Mouse (Mus musculus) heart, adult 2 months (tissue): ENCODE data around the gene Lhx2. TPM values are rescaled to one million over a fixed set of nuclear protein-coding genes. Genes with fewer than 3 reads are reported as not detected.

ENCODE experiments used
- DNase-seq, 2 experiments: peaks; one replicate each; pipeline ENCODE4 v3.0.0; 2021
- H3K27ac ChIP-seq: fragments of 200-600 bp; 2 replicates; pipeline ENCODE4 v1.8.1; 2022
- H3K27me3 ChIP-seq: fragments of 200-500 bp; 2 replicates; pipeline ENCODE4 v1.6.1; 2012; ENCODE audit warnings: mild to moderate bottlenecking, low read length, inconsistent platforms, mixed read lengths; ENCODE audit not compliant: control insufficient read depth, insufficient read depth
- H3K36me3 ChIP-seq: fragments of 200-500 bp; 2 replicates; pipeline ENCODE4 v1.6.1; 2012; ENCODE audit warnings: low read length, inconsistent platforms; ENCODE audit not compliant: control insufficient read depth, insufficient read depth
- H3K4me1 ChIP-seq: fragments of 200-500 bp; 2 replicates; pipeline ENCODE4 v1.6.1; 2011; ENCODE audit warnings: low read length; ENCODE audit not compliant: control insufficient read depth, insufficient read depth
- H3K4me3 ChIP-seq: fragments of 200-600 bp; 2 replicates; pipeline ENCODE4 v1.8.1; 2022
- H3K79me2 ChIP-seq: fragments of 200-500 bp; replicated peaks from 2 replicates; pipeline ENCODE4 v1.6.1; 2012; ENCODE audit warnings: mild to moderate bottlenecking, inconsistent platforms, low read length, moderate library complexity, mixed read lengths; ENCODE audit not compliant: control insufficient read depth, insufficient read depth
- H3K9ac ChIP-seq: fragments of 200-500 bp; 2 replicates; pipeline ENCODE4 v1.6.1; 2012; ENCODE audit warnings: low read depth, mild to moderate bottlenecking, control low read depth, inconsistent platforms, low read length, mixed read lengths
- CTCF ChIP-seq: fragments of 200-600 bp; IDR thresholded peaks from 2 replicates; pipeline ENCODE4 v1.8.1; 2022; ENCODE audit warnings: antibody characterized with exemption, mild to moderate bottlenecking, moderate library complexity
- EP300 ChIP-seq: fragments of 200-500 bp; IDR thresholded peaks from 2 replicates; pipeline ENCODE4 v1.6.1; 2011; ENCODE audit warnings: low read depth, low read length, control low read depth; ENCODE audit not compliant: insufficient read depth
- POLR2A ChIP-seq: fragments of 200-500 bp; IDR thresholded peaks from 2 replicates; pipeline ENCODE4 v1.6.1; 2011; ENCODE audit warnings: mild to moderate bottlenecking, low read depth, low read length, control low read depth; ENCODE audit not compliant: insufficient read depth
- WGBS: fragments of 180-500 bp; shearing (Covaris S2); methylation state at CpG from one replicate; pipeline ENCODE4 v1.1.7; 2018; 5-methylcytosine and 5-hydroxymethylcytosine counted together
- intact Hi-C: fragments of 180-260 bp; cut with DNase I; formaldehyde crosslinking; loops from one replicate; pipeline ENCODE4 v1.15.1; 2025
- polyA plus RNA-seq: library from polyadenylated mRNA; depleted of rRNA; stranded (reverse); fragments of >200 nt; gene quantifications from 2 replicates; pipeline ENCODE4 v1.2.3, GENCODE M21; 2012
- total RNA-seq, 2 experiments: library from RNA; stranded (reverse); gene quantifications; 2 replicates each; pipeline ENCODE4 v1.2.3; 2021

The Lhx2 gene
- total and polyA plus RNA-seq, 3 experiments, result not detected

- no peak for TF ChIP-seq EP300
- TF ChIP-seq CTCF, result no peak
- TF ChIP-seq POLR2A, result no peak
- 37% methylated on average over 3 of the region's 3 CpGs for WGBS
- Histone ChIP-seq H3K4me1 (no peaks in the 10 kb centered on the region), H3K4me3 (no peak overlapping the region), H3K27me3 (no peaks in the 10 kb centered on the region), H3K36me3 (no peaks in the 10 kb centered on the region), H3K79me2 (no peaks in the 10 kb centered on the region), H3K27ac (no peak overlapping the region), H3K9ac (no peak overlapping the region)
- intact Hi-C loops, result no loop called here
- DNase-seq, result no peak
Observed at GRCm38 (mm10) chr2:38313399-38313798, 25.7 kb upstream of the Lhx2 start.

GRCm38 (mm10) chr2:38319086-38319485 is 20.0 kb upstream of the Lhx2 start:
- no peaks in the 10 kb centered on the region for H3K79me2 ChIP-seq
- no peak overlapping the region for H3K9ac ChIP-seq
- no peak for DNase-seq
- no peak for TF ChIP-seq CTCF
- TF ChIP-seq EP300, result no peak
- no peak for TF ChIP-seq POLR2A
- H3K4me1 ChIP-seq, result no peaks in the 10 kb centered on the region
- intact Hi-C loops, result no loop called here
- no peak overlapping the region for H3K27ac ChIP-seq
- no peaks in the 10 kb centered on the region for H3K36me3 ChIP-seq
- no peak overlapping the region for H3K4me3 ChIP-seq
- H3K27me3 ChIP-seq, result no peaks in the 10 kb centered on the region
- 80% methylated on average over 11 of the region's 11 CpGs for WGBS

GRCm38 (mm10) chr2:38320911-38321310 is 18.2 kb upstream of the Lhx2 start:
- no peak for TF ChIP-seq POLR2A
- no peak for TF ChIP-seq EP300
- TF ChIP-seq CTCF, result no peak
- WGBS, result 56% methylated on average over 4 of the region's 4 CpGs
- Histone ChIP-seq H3K27ac (no peak overlapping the region), H3K9ac (no peak overlapping the region), H3K4me3 (no peak overlapping the region), H3K79me2 (no peaks in the 10 kb centered on the region), H3K27me3 (no peaks in the 10 kb centered on the region), H3K4me1 (no peaks in the 10 kb centered on the region), H3K36me3 (no peaks in the 10 kb centered on the region)
- no peak for DNase-seq
- intact Hi-C loops, result no loop called here

- H3K79me2 ChIP-seq, result no peaks in the 10 kb centered on the region
- H3K4me1 ChIP-seq, result no peaks in the 10 kb centered on the region
- H3K27ac ChIP-seq, result no peak overlapping the region
- no peaks in the 10 kb centered on the region for H3K27me3 ChIP-seq
- intact Hi-C loops, result no loop called here
- H3K36me3 ChIP-seq, result no peaks in the 10 kb centered on the region
- no peak overlapping the region for H3K9ac ChIP-seq
- H3K4me3 ChIP-seq, result no peak overlapping the region
- no peak for DNase-seq
- TF ChIP-seq EP300 (no peak), CTCF (no peak), POLR2A (no peak)
- 40% methylated on average over 8 of the region's 8 CpGs for WGBS
Observed at GRCm38 (mm10) chr2:38323380-38323779, 15.7 kb upstream of the Lhx2 start.

- H3K9ac ChIP-seq, result no peak overlapping the region
- H3K27me3 ChIP-seq, result no peaks in the 10 kb centered on the region
- no peak for DNase-seq
- no peaks in the 10 kb centered on the region for H3K79me2 ChIP-seq
- H3K4me1 ChIP-seq, result no peaks in the 10 kb centered on the region
- 54% methylated on average over 1 of the region's 1 CpGs for WGBS
- no peak for TF ChIP-seq EP300
- TF ChIP-seq POLR2A, result no peak
- H3K4me3 ChIP-seq, result no peak overlapping the region
- intact Hi-C loops, result no loop called here
- no peaks in the 10 kb centered on the region for H3K36me3 ChIP-seq
- H3K27ac ChIP-seq, result no peak overlapping the region
Observed at GRCm38 (mm10) chr2:38326671-38327070, 12.4 kb upstream of the Lhx2 start.

- Histone ChIP-seq H3K27me3 (peaks cover 17% of the 10 kb centered on the region), H3K36me3 (no peaks in the 10 kb centered on the region), H3K4me1 (no peaks in the 10 kb centered on the region), H3K27ac (no peak overlapping the region), H3K79me2 (no peaks in the 10 kb centered on the region), H3K9ac (no peak overlapping the region), H3K4me3 (no peak overlapping the region)
- intact Hi-C loops, result no loop called here
- TF ChIP-seq POLR2A (no peak), CTCF (no peak), EP300 (no peak)
- DNase-seq, result no peak
- 39% methylated on average over 7 of the region's 7 CpGs for WGBS
Observed at GRCm38 (mm10) chr2:38333586-38334119, 5.4 kb upstream of the Lhx2 start.

GRCm38 (mm10) chr2:38336606-38337005 is 2.5 kb upstream of the Lhx2 start:
- peaks cover 30% of the 10 kb centered on the region for H3K27me3 ChIP-seq
- no peak overlapping the region for H3K27ac ChIP-seq
- no peaks in the 10 kb centered on the region for H3K4me1 ChIP-seq
- intact Hi-C loops, result no loop called here
- WGBS, result 11% methylated on average over 17 of the region's 17 CpGs
- peak in 1 of 2 experiments; percentile 23 for DNase-seq
- no peak overlapping the region for H3K4me3 ChIP-seq
- no peaks in the 10 kb centered on the region for H3K79me2 ChIP-seq
- no peaks in the 10 kb centered on the region for H3K36me3 ChIP-seq
- TF ChIP-seq CTCF (no peak), EP300 (no peak), POLR2A (no peak)
- H3K9ac ChIP-seq, result no peak overlapping the region
